Mouse (Mus musculus) fat pad, adult 2 months (tissue): ENCODE data around the gene Cdc6.

Experiments used
- DNase-seq: peaks from one replicate; pipeline ENCODE4 v3.0.0-alpha.2; 2011; ENCODE audit warnings: low read depth, low spot score; ENCODE audit errors: extremely low read depth

Cdc6 gene

DNA sequence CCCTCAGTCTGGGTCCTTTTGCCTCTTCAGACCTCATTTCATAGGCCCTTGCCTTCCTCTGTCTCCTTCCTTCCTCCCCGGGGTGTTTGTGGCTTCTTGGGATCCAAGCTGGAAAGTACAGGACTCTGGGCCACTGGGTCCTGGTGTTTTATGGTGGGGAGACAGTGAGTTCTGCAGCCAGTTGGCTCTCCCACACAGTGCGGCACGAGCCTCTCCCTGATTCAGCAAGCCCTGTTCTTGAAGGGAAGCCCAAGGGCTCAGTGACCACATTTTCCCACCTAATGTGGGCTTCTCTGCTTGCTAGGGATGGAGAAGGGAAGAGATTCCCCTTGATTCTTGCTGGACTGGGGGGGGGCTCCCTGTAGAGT, 34.9 kb downstream of the Cdc6 start:
- DNase-seq = no peak

GRCm38 (mm10) chr11:98942923-98943641, 35.5 kb downstream of the Cdc6 start:
- no peak for DNase-seq

GRCm38 (mm10) chr11:98943741-98944461, 36.3 kb downstream of the Cdc6 start:
- no peak for DNase-seq

DNA sequence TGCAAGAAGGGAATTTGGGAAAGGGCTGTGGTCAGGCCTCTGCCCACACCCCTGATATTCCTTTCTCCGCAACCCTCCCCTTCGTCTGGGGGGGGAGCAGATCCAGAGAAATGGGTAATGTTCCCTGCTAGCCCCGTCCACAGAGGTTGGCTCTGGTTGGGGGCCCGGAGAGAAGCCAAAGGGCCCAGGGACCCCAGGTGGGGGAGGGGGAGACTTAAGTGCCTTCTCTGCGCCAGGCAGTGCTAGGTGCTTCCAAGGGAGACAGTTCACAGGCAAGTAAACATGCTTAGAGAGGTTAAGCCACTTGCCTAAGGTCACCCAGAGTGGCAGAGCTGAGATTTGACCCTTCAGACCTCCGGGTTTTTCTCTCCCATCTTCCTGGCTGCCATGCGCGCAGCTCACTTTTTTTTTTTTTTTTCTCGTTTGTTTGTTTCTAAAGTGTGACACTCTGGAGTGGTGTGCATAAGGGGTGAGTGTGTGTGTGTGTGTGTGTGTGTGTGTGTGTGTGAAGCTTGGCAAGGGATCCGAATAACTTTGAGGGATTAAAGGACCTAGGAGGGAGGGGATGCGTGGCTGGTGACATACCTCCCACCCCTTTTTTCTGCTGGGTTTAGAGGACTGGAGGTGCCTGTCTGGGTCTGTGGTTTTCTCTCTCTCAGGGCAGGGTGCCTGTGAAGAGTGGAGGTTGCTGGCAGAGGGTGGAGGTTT, 37.5 kb downstream of the Cdc6 start:
- no peak for DNase-seq

- DNase-seq = no peak
Measured at GRCm38 (mm10) chr11:98945605-98945977, 38.0 kb downstream of the Cdc6 start.

DNA sequence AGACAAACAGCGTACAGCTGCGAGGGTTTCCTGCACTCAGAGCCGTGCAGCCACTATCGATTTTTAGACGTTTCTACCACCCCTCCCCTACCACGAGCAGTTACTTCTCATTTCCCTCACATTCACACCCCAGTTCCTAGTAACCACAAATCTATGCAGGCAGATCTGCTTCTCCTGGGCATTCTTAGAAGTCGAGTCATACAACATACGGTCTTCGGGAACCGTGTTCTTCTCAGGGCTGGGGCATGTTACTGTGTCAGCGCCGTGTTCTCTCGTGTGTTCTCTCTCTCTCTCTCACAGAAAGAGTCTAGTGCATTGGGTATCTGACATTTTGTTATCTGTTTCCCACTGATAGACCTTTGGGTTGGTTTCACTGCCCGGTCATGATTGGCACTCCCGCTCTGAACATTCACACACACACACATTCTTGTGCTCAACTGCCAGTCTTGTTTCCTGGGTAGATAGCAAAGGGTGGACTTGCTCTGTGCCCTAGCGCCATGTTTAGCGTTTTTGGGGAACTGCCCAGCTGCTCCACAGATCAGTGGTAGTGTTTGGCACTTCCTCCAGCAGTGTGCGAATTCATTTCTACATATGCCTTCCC, 40.5 kb downstream of the Cdc6 start:
- DNase-seq = no peak

DNA sequence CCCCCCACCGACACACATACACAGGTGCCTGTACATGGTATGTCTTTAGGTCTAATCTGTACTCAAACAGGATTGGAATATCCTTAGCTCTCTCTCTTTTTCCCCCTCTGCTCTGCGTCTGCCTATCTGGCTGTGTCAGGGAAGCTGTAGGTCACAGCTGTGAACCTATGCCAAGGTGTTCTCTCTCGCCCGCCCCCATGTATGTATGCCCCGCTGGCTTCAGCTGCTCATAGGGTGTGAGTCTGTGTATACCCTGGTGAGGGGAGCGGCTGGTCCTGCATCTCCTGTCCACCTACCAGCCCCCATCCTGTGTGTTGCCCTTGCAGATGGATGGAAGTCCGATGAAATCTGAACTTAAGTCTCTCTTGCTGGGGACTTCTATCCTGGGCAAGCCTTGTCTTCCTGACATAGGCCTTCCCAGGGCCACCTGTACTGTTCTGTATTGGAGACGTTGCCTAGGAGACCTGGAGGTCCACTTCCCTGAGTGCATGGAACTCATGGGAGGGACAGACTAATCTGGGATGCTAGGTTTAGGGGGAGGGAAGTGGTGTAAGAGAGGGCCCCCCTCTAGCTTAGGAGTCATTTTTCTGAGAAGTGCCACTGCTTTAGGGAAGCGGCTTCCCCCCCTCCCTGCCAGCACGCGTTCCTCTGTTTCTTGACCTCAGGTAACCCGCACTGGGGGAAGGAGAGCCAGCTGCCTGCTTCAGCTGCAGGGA, 41.8 kb downstream of the Cdc6 start:
- DNase-seq = no peak

GRCm38 (mm10) chr11:98949958-98950460, 42.4 kb downstream of the Cdc6 start:
- DNase-seq = no peak

DNA sequence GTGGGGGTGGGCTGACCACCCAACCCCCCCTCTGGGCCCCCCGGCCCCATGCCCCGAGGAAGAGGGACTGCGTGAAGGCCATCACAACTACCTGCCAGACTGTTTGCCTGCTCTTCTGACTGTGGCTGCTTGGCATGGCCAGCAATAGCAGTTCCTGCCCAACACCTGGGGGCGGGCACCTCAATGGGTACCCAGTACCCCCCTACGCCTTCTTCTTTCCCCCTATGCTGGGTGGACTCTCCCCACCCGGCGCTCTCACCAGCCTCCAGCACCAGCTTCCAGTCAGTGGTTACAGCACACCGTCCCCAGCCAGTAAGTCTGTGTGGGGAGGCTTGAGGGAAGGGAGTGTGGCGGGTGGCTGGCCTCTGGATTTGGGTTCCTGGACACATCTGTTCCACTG, 42.9 kb downstream of the Cdc6 start:
- no peak for DNase-seq

DNA sequence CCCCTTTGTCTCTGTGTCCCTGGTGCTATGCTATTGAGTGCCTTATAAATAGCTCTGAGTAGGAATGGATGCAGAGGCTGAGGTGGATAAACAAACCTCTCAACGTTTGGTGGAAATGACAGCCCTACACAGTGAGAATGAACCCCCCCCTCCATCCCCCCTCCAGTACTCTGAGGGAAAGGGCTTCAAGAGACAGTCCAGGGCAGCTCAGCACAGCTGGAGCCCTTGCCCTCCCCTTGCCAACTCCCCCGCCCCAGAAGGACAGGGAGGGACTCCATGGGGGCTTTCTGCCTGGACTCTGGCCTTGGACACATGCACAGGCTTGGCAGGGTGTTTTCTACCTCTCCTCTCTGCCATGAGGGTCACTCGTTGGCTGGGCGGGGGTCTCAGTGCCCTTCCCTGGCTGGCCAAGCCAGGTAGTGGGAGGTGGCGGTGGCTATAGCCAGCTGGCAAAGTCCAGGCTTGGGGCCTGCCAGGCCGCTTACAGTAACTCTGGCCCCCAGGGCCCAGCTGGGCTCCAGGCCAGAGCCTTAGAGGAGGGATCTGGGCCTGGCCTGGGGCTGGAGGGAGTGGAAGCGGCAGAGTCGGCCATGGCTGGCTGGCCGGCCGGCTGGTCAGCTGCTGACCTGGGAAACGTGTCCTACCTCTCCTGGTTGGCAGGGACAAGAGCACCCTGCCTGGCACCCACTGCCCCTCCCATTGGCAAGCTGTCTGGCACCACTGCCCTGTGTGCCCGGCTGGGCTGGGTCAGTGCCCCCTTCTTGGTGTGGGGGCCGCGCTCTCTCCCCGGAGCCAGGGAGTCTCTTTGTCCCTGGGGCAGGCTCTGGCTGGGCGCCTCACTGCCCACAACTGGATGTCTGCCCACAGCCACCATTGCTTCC, 43.7 kb downstream of the Cdc6 start:
- no peak for DNase-seq

DNA sequence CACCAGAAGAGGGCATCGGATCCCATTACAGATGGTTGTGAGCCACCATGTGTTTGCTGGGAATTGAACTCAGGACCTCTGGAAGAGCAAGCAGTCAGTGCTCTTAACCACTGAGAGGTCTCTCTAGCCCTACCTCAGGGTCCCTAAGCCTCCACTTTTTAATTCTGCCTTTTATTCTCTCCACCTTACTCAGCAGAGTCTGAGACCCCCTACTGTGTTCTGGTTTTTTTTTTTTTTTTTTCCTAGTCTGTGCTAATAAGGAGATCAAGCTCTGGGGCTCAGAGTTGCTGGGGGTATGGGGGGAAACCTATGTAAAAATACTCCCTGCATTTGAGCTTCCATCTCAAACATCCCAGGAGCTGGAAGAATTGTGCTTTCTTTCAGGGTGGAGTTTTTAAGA, 44.5 kb downstream of the Cdc6 start:
- no peak for DNase-seq

DNA sequence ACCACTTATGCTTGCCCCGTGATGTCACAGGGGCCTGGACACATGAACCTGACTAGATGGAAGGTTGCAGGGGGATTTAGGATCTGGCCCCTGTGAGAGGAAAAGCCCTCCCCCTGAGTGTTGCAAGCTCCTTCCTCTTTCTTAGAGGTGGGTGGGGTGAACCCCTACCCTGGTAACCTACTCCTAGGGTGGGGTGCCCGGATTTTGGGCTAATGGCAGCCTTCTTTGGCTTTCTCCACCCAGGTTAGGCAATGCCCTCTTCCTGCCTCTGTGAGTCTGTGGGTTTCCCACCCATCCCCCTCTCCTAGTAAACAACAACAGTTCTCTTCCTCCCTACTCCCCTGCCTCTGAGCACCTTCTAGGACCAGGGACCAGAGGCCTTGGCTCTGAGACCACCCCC, 45.1 kb downstream of the Cdc6 start:
- no peak for DNase-seq

DNA sequence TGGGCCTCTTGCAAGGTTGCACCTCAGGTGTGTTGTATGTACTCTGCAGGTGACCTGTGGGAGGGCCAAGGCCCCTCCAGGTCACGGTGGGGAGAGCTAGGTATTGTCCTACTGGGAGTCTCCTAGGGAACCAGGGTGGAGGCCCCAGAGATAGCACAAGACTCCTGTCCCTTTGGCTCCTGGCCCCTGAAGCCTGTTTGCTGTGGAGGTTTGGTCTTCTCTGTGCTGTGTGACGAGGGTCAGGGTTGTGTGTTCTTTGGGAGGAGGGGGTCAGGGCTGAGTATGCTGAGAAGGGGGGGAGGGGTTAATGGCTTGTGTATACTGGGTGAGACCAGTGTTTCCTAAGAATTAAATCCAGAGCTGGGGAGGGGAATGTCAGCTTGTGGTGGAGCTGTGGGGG, 45.8 kb downstream of the Cdc6 start:
- DNase-seq = no peak

DNA sequence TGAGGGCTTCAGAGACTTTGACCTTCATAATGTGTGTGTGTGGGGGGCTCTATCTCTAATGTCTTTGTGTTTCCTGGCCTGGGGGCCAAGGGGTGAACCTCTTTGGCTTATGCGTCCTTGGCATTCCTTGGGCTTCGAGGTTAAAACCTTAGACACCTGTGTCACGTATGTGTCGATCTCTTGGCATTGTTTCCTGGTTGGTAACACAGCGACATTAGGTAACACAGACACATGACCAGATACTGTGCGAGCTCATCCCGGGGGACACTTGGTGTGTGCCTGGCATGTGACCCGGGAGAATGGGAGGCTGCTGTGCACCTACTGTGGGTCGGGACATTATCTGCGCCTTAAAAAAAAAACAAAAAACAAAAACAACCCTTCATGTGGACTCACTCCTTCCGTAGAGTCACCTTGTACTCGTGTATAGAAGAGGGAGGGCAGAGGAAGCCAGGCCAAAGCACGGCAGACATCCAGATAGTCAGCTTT, 46.3 kb downstream of the Cdc6 start:
- no peak for DNase-seq

DNA sequence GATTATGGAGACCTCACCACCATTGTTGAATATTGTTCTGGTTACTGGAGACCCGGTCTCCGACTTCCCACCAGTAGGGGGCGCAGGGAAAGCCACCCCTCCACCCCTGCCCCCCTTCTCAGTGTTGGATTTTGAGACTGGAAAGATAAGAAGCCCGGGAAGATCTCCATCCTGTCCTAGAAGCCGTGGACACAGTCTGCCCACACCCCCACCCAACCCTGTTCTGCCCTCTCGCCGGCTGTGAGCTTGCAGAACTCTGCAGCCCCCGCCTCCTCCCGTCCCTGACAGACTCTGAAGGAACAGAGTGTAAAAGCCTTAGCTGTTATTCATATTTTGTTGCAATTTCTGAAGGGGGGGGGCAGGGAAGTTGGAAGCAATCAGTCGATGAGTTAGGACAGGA, 46.8 kb downstream of the Cdc6 start:
- no peak for DNase-seq

- no peak for DNase-seq
Measured at GRCm38 (mm10) chr11:98954801-98955706, 47.5 kb downstream of the Cdc6 start.

DNA sequence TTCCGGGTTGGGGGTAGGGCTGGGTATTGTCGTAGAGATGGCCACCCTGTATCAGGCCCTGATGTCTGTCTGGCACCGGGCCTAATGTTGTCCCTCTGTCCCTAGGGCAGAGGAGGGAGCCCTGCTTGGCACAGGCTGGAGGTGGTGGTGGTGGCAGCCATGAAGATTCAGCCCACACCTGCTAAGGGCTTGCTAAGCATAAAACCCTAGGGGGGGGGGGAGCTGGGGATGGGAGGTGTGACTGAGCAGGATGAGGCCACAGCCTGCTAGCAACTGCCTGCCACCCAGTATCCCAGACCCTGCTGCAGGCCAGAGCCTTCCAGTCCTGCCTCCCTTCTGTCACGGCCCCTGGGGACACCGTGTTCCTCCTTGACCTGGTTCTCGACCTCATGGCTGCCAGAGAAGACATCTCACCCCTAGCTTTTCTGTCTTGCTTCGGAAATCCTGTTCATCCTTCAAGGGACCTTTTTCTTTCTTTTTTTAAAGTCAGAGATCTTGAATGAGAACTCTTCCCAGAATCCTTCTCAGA, 48.2 kb downstream of the Cdc6 start:
- no peak for DNase-seq

- no peak for DNase-seq
Measured at GRCm38 (mm10) chr11:98956340-98956739, 48.7 kb downstream of the Cdc6 start.
